ENCODE assay signal across 11 mouse cellular contexts in the genomic region with DNA sequence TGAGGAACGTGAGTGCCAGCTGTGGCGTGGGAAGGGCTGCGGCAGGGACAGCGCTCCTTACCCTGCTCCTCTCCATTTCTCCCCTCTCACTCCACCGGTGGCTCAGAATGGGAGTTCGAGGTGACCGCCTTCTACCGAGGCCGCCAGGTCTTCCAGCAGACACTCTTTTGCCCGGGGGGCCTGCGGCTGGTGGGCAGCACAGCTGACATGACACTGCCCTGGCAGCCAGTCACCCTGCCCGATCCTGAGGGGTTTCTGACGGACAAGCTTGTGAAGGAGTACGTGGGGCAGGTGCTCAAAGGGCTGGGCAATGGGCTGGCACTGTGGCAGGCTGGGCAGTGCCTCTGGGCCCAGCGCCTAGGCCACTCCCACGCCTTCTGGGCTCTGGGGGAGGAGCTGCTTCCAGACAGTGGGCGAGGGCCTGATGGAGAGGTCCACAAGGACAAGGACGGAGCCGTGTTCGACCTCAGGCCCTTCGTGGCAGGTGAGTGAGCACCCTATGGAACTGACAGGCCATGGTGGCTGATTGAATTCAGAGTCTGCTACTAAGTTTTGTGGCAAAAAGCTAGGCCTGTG. TPM values are rescaled to one million over a fixed set of nuclear protein-coding genes. Genes with fewer than 3 reads are reported as not detected.
DNase-seq lines count a peak whose midpoint lies in the region; ATAC-seq and TF ChIP-seq lines count a peak whose summit lies in the region.
"Had no signal": no experiment of that assay in that cellular context is flagged by ENCODE, and none has a peak within 500 bp of the region (broad histone marks: within the 10 kb centered on the region; RNA-seq: fewer than 3 reads in every experiment).

No protein-coding gene starts in this region.

- H3K4me3 ChIP-seq in hindbrain, embryonic 12.5 days: no peak overlapping the region
- H3K4me3 ChIP-seq in hindbrain, embryonic 16.5 days (ENCODE audit: low read length): no peak overlapping the region
- 0 out of 2 replicates have a peak overlapping the region, but pooled peaks have one; percentile 0 for H3K4me3 ChIP-seq in midbrain, embryonic 10.5 days
- H3K4me3 ChIP-seq in midbrain, postnatal 0 days (ENCODE audit: low read depth, low read length): no peak overlapping the region
- no peak overlapping the region for H3K4me3 ChIP-seq in liver, embryonic 15.5 days (replicated peaks)
- H3K4me3 ChIP-seq: neural tube, embryonic 12.5 days had no signal

- WGBS in hindbrain, embryonic 12.5 days: 89% methylated on average over 21 of the region's 21 CpGs
- WGBS in hindbrain, embryonic 16.5 days: 81% methylated on average over 21 of the region's 21 CpGs
- 91% methylated on average over 21 of the region's 21 CpGs for WGBS in midbrain, embryonic 10.5 days
- 87% methylated on average over 21 of the region's 21 CpGs for WGBS in midbrain, postnatal 0 days
- WGBS in liver, embryonic 15.5 days (ENCODE audit: insufficient replicate concordance): 80% methylated on average over 21 of the region's 21 CpGs

- peaks cover 27% of the 10 kb centered on the region for H3K4me1 ChIP-seq in hindbrain, embryonic 12.5 days
- H3K4me1 ChIP-seq in hindbrain, embryonic 16.5 days (ENCODE audit: control insufficient read depth, insufficient read depth, low read depth, low read length): peaks cover 16% of the 10 kb centered on the region
- peaks cover 38% of the 10 kb centered on the region for H3K4me1 ChIP-seq in midbrain, embryonic 10.5 days
- 0 out of 2 replicates have a peak, but pooled peaks cover 2% of the 10 kb centered on the region for H3K4me1 ChIP-seq in midbrain, postnatal 0 days (ENCODE audit: insufficient read depth, low read length)
- H3K4me1 ChIP-seq in liver, embryonic 15.5 days (replicated peaks): peaks cover 42% of the 10 kb centered on the region

- H3K4me2 ChIP-seq in hindbrain, embryonic 12.5 days (replicated peaks): no peak overlapping the region
- H3K4me2 ChIP-seq in hindbrain, embryonic 16.5 days (ENCODE audit: low read length): no peak overlapping the region
- H3K4me2 ChIP-seq in midbrain, postnatal 0 days (ENCODE audit: low read depth, low read length, poor library complexity, severe bottlenecking): no peak overlapping the region
- H3K4me2 ChIP-seq in liver, embryonic 15.5 days: no peak overlapping the region
- H3K4me2 ChIP-seq: neural tube, embryonic 12.5 days had no signal

- peaks cover 64% of the 10 kb centered on the region for H3K36me3 ChIP-seq in hindbrain, embryonic 12.5 days
- peaks cover 42% of the 10 kb centered on the region for H3K36me3 ChIP-seq in hindbrain, embryonic 16.5 days (ENCODE audit: control insufficient read depth, insufficient read depth, low read length)
- peaks cover 74% of the 10 kb centered on the region for H3K36me3 ChIP-seq in midbrain, embryonic 10.5 days
- H3K36me3 ChIP-seq in midbrain, postnatal 0 days (ENCODE audit: insufficient read depth, low read length): peaks cover 53% of the 10 kb centered on the region
- peaks cover 66% of the 10 kb centered on the region for H3K36me3 ChIP-seq in liver, embryonic 15.5 days (replicated peaks)

- H3K27me3 ChIP-seq in hindbrain, embryonic 12.5 days: no peaks in the 10 kb centered on the region
- no peaks in the 10 kb centered on the region for H3K27me3 ChIP-seq in hindbrain, embryonic 16.5 days (replicated peaks; ENCODE audit: control insufficient read depth, insufficient read depth, low read length)
- no peaks in the 10 kb centered on the region for H3K27me3 ChIP-seq in midbrain, embryonic 10.5 days (ENCODE audit: low read depth, poor library complexity, severe bottlenecking)
- no peaks in the 10 kb centered on the region for H3K27me3 ChIP-seq in midbrain, postnatal 0 days (ENCODE audit: insufficient read depth, low read length)
- H3K27me3 ChIP-seq in liver, embryonic 15.5 days: no peaks in the 10 kb centered on the region
- H3K27me3 ChIP-seq: neural tube, embryonic 12.5 days had no signal

- 0 out of 2 replicates have a peak overlapping the region, but pooled peaks have one; percentile 15 for H3K9ac ChIP-seq in hindbrain, embryonic 12.5 days
- H3K9ac ChIP-seq in hindbrain, embryonic 16.5 days (ENCODE audit: low read depth, low read length): no peak overlapping the region
- no peak overlapping the region for H3K9ac ChIP-seq in midbrain, postnatal 0 days (replicated peaks; ENCODE audit: low read length, poor library complexity, severe bottlenecking)
- H3K9ac ChIP-seq in liver, embryonic 15.5 days: no peak overlapping the region
- H3K9ac ChIP-seq: neural tube, embryonic 12.5 days had no signal

- ATAC-seq in hindbrain, embryonic 12.5 days (ENCODE audit: low FRiP score): no peak
- no peak for ATAC-seq in hindbrain, embryonic 16.5 days
- no peak for ATAC-seq in midbrain, postnatal 0 days (ENCODE audit: low FRiP score)
- no peak for ATAC-seq in liver, embryonic 15.5 days (ENCODE audit: insufficient read depth)
- no peak for ATAC-seq in erythroid progenitor cell, adult 5-6 weeks (replicated peaks; ENCODE audit: low FRiP score, poor library complexity, severe bottlenecking)

- no peak overlapping the region for H3K27ac ChIP-seq in hindbrain, embryonic 12.5 days
- H3K27ac ChIP-seq in hindbrain, embryonic 16.5 days (ENCODE audit: low read depth, low read length): no peak overlapping the region
- H3K27ac ChIP-seq in midbrain, embryonic 10.5 days (replicated peaks): no peak overlapping the region
- H3K27ac ChIP-seq in midbrain, postnatal 0 days (ENCODE audit: low read depth, low read length): no peak overlapping the region
- peak overlapping the region; percentile 34; the same call in 1 of the 2 replicates for H3K27ac ChIP-seq in liver, embryonic 15.5 days (replicated peaks)
- H3K27ac ChIP-seq: neural tube, embryonic 12.5 days had no signal

- no peak for TF ChIP-seq CTCF in midbrain, postnatal 0 days (IDR thresholded peaks at IDR 0.05)

- DNase-seq in adrenal gland, postnatal 14 days: peak; percentile 44
- no peak for DNase-seq in adrenal gland, adult 18-20 months (ENCODE audit: low spot score in 2 of 2)
- no peak for DNase-seq in midbrain, embryonic 10.5 days (ENCODE audit: low spot score)
- DNase-seq in midbrain, postnatal 0 days (ENCODE audit: low spot score): no peak
- DNase-seq: heart, postnatal 36 days; right cerebral cortex, adult 18-20 months had no signal

- no peaks in the 10 kb centered on the region for H3K9me3 ChIP-seq in hindbrain, embryonic 12.5 days (replicated peaks)
- no peaks in the 10 kb centered on the region for H3K9me3 ChIP-seq in hindbrain, embryonic 16.5 days (ENCODE audit: control insufficient read depth, low read length)
- no peaks in the 10 kb centered on the region for H3K9me3 ChIP-seq in midbrain, embryonic 10.5 days (replicated peaks)
- no peaks in the 10 kb centered on the region for H3K9me3 ChIP-seq in midbrain, postnatal 0 days (ENCODE audit: low read length)
- no peaks in the 10 kb centered on the region for H3K9me3 ChIP-seq in liver, embryonic 15.5 days (replicated peaks)
- H3K9me3 ChIP-seq: neural tube, embryonic 12.5 days had no signal

RNA-seq across cellular contexts. Expression of gene Bcl2l12, which starts 2.1 kb away (rescaled TPM):
- 16.1 and 16.6 TPM in 2 replicates for total RNA-seq in adrenal gland, postnatal 14 days (2021)
- 10 to 100 TPM; 13.9 to 14.2 TPM for total RNA-seq in adrenal gland, adult 18-20 months (2021)
- 46.7 and 46.8 TPM in 2 replicates for polyA plus RNA-seq in hindbrain, embryonic 12.5 days (2016; fragmentation: Nextera tagmentation; extraction: Ambion mirVana)
- polyA plus RNA-seq in hindbrain, embryonic 16.5 days (2015; fragmentation: Nextera tagmentation; extraction: Ambion mirVana): 10.2 and 15.7 TPM in 2 replicates
- polyA plus RNA-seq in midbrain, embryonic 10.5 days (2016; fragmentation: Nextera tagmentation; extraction: Ambion mirVana): 77.4 and 78.4 TPM in 2 replicates
- total RNA-seq in midbrain, postnatal 0 days (2014; rRNA removed): 7.8 and 11.4 TPM in 2 replicates
- 5.9 and 8.4 TPM in 2 replicates for polyA plus RNA-seq in midbrain, postnatal 0 days (2015; fragmentation: Nextera tagmentation; extraction: Ambion mirVana)
- polyA plus RNA-seq in liver, embryonic 15.5 days (2015; fragmentation: Nextera tagmentation; extraction: Ambion mirVana): 12.3 and 13.7 TPM in 2 replicates
- total RNA-seq in erythroid progenitor cell, adult 5-6 weeks (2015; ENCODE audit: low replicate concordance): 6.3 and 10.1 TPM in 2 replicates
- total RNA-seq in erythroid progenitor cell, adult 5-6 weeks (2017; ENCODE audit: low replicate concordance): 3.6 and 8.7 TPM in 2 replicates

RNA-seq across cellular contexts. Expression of gene Irf3, which starts 3.2 kb away (rescaled TPM):
- 95.1 and 108 TPM in 2 replicates for total RNA-seq in adrenal gland, postnatal 14 days (2021)
- total RNA-seq in adrenal gland, adult 18-20 months (2021): 100 to 1,000 TPM; 128 to 131 TPM
- 62.7 and 74.3 TPM in 2 replicates for polyA plus RNA-seq in hindbrain, embryonic 12.5 days (2016; fragmentation: Nextera tagmentation; extraction: Ambion mirVana)
- 63.5 and 65.4 TPM in 2 replicates for polyA plus RNA-seq in hindbrain, embryonic 16.5 days (2015; fragmentation: Nextera tagmentation; extraction: Ambion mirVana)
- 69.5 and 71.2 TPM in 2 replicates for polyA plus RNA-seq in midbrain, embryonic 10.5 days (2016; fragmentation: Nextera tagmentation; extraction: Ambion mirVana)
- total RNA-seq in midbrain, postnatal 0 days (2014; rRNA removed): 37.2 and 40.6 TPM in 2 replicates
- 25.6 and 25.9 TPM in 2 replicates for polyA plus RNA-seq in midbrain, postnatal 0 days (2015; fragmentation: Nextera tagmentation; extraction: Ambion mirVana)
- 39.4 and 47.2 TPM in 2 replicates for polyA plus RNA-seq in liver, embryonic 15.5 days (2015; fragmentation: Nextera tagmentation; extraction: Ambion mirVana)
- 50.7 and 80.7 TPM in 2 replicates for total RNA-seq in erythroid progenitor cell, adult 5-6 weeks (2015; ENCODE audit: low replicate concordance)
- 44.2 and 62.0 TPM in 2 replicates for total RNA-seq in erythroid progenitor cell, adult 5-6 weeks (2017; ENCODE audit: low replicate concordance)

RNA-seq across cellular contexts. Expression of gene Prmt1, which starts 14.3 kb away (rescaled TPM):
- total RNA-seq in adrenal gland, postnatal 14 days (2021): 224 and 250 TPM in 2 replicates
- 100 to 1,000 TPM; 203 to 216 TPM for total RNA-seq in adrenal gland, adult 18-20 months (2021)
- polyA plus RNA-seq in hindbrain, embryonic 12.5 days (2016; fragmentation: Nextera tagmentation; extraction: Ambion mirVana): 551 and 566 TPM in 2 replicates
- 629 and 637 TPM in 2 replicates for polyA plus RNA-seq in hindbrain, embryonic 16.5 days (2015; fragmentation: Nextera tagmentation; extraction: Ambion mirVana)
- polyA plus RNA-seq in midbrain, embryonic 10.5 days (2016; fragmentation: Nextera tagmentation; extraction: Ambion mirVana): 908 and 945 TPM in 2 replicates
- total RNA-seq in midbrain, postnatal 0 days (2014; rRNA removed): 218 and 285 TPM in 2 replicates
- polyA plus RNA-seq in midbrain, postnatal 0 days (2015; fragmentation: Nextera tagmentation; extraction: Ambion mirVana): 580 and 583 TPM in 2 replicates
- polyA plus RNA-seq in liver, embryonic 15.5 days (2015; fragmentation: Nextera tagmentation; extraction: Ambion mirVana): 111 and 114 TPM in 2 replicates
- total RNA-seq in erythroid progenitor cell, adult 5-6 weeks (2015; ENCODE audit: low replicate concordance): 17.3 and 28.9 TPM in 2 replicates
- total RNA-seq in erythroid progenitor cell, adult 5-6 weeks (2017; ENCODE audit: low replicate concordance): 2.3 and 25.4 TPM in 2 replicates

RNA-seq across cellular contexts. Expression of gene Scaf1, which starts 15.5 kb away (rescaled TPM):
- total RNA-seq in adrenal gland, postnatal 14 days (2021): 76.3 and 77.2 TPM in 2 replicates
- 10 to 100 TPM; 75.1 to 85.9 TPM for total RNA-seq in adrenal gland, adult 18-20 months (2021)
- polyA plus RNA-seq in hindbrain, embryonic 12.5 days (2016; fragmentation: Nextera tagmentation; extraction: Ambion mirVana): 50.6 and 52.4 TPM in 2 replicates
- polyA plus RNA-seq in hindbrain, embryonic 16.5 days (2015; fragmentation: Nextera tagmentation; extraction: Ambion mirVana): 38.6 and 47.1 TPM in 2 replicates
- polyA plus RNA-seq in midbrain, embryonic 10.5 days (2016; fragmentation: Nextera tagmentation; extraction: Ambion mirVana): 39.6 and 44.8 TPM in 2 replicates
- total RNA-seq in midbrain, postnatal 0 days (2014; rRNA removed): 86.5 and 90.9 TPM in 2 replicates
- 49.0 and 53.3 TPM in 2 replicates for polyA plus RNA-seq in midbrain, postnatal 0 days (2015; fragmentation: Nextera tagmentation; extraction: Ambion mirVana)
- polyA plus RNA-seq in liver, embryonic 15.5 days (2015; fragmentation: Nextera tagmentation; extraction: Ambion mirVana): 10.4 and 11.9 TPM in 2 replicates
- 20.9 and 30.2 TPM in 2 replicates for total RNA-seq in erythroid progenitor cell, adult 5-6 weeks (2015; ENCODE audit: low replicate concordance)
- total RNA-seq in erythroid progenitor cell, adult 5-6 weeks (2017; ENCODE audit: low replicate concordance): 15.8 and 31.6 TPM in 2 replicates

RNA-seq across cellular contexts. Expression of gene Rras, which starts 17.1 kb away (rescaled TPM):
- total RNA-seq in adrenal gland, postnatal 14 days (2021): 60.3 and 63.4 TPM in 2 replicates
- 100 to 1,000 TPM in 1 of 2 experiments, 10 to 100 TPM in 1; 86.9 to 106 TPM for total RNA-seq in adrenal gland, adult 18-20 months (2021)
- 22.6 and 23.2 TPM in 2 replicates for polyA plus RNA-seq in hindbrain, embryonic 12.5 days (2016; fragmentation: Nextera tagmentation; extraction: Ambion mirVana)
- 13.1 and 16.7 TPM in 2 replicates for polyA plus RNA-seq in hindbrain, embryonic 16.5 days (2015; fragmentation: Nextera tagmentation; extraction: Ambion mirVana)
- polyA plus RNA-seq in midbrain, embryonic 10.5 days (2016; fragmentation: Nextera tagmentation; extraction: Ambion mirVana): 22.0 and 23.6 TPM in 2 replicates
- total RNA-seq in midbrain, postnatal 0 days (2014; rRNA removed): 7.3 and 7.9 TPM in 2 replicates
- 11.9 and 14.0 TPM in 2 replicates for polyA plus RNA-seq in midbrain, postnatal 0 days (2015; fragmentation: Nextera tagmentation; extraction: Ambion mirVana)
- 20.8 and 23.6 TPM in 2 replicates for polyA plus RNA-seq in liver, embryonic 15.5 days (2015; fragmentation: Nextera tagmentation; extraction: Ambion mirVana)
- total RNA-seq in erythroid progenitor cell, adult 5-6 weeks (2015; ENCODE audit: low replicate concordance): 15.9 and 24.1 TPM in 2 replicates
- 0.90 TPM in 1 of 2 replicates, not detected in the other for total RNA-seq in erythroid progenitor cell, adult 5-6 weeks (2017; ENCODE audit: low replicate concordance)
